Mouse (Mus musculus) splenic B cell, adult 2 months (primary cell): ENCODE measurements at regions not wholly inside any gene's neighbourhood (a gene's known extent, or its start where the extent isn't known, plus 50 kb on each side); places are given as distances from the start of the nearest gene placed in this dataset.

Source experiments
- DNase-seq: peaks from one replicate; pipeline ENCODE4 v3.0.0-alpha.2; 2011; ENCODE audit warnings: low read depth, low spot score
- H3K27me3 ChIP-seq: 2 replicates; pipeline ENCODE4 v1.6.1; 2012; ENCODE audit warnings: mild to moderate bottlenecking, low read length, moderate library complexity, mixed read lengths; ENCODE audit not compliant: control insufficient read depth, poor library complexity, insufficient read depth, severe bottlenecking
- H3K36me3 ChIP-seq: 2 replicates; pipeline ENCODE4 v1.6.1; 2012; ENCODE audit warnings: mild to moderate bottlenecking, low read length, moderate library complexity, mixed read lengths; ENCODE audit not compliant: control insufficient read depth, poor library complexity, insufficient read depth, severe bottlenecking

DNA sequence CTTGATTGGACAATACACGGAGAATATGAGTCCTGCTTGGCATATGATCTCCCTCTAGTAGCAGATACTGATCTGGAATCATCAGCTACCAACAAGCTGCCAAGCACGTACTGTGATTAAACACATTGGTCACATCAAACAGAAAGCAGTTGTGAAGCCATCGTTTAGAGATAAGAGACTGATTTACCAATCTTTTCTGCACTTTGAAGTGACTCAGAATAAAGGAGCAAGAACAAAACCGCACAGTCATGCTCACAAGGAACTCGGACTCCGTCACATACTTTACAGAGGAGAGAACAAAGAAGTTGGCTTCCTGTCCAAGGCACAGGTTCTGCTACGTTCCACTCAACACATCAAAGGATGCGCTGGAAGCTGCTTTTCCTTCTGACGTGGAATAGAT lies 91.1 kb upstream of the Zc3h12c start:
- no peak for DNase-seq
- H3K36me3 ChIP-seq = no peaks in the 10 kb centered on the region
- H3K27me3 ChIP-seq = no peaks in the 10 kb centered on the region

DNA sequence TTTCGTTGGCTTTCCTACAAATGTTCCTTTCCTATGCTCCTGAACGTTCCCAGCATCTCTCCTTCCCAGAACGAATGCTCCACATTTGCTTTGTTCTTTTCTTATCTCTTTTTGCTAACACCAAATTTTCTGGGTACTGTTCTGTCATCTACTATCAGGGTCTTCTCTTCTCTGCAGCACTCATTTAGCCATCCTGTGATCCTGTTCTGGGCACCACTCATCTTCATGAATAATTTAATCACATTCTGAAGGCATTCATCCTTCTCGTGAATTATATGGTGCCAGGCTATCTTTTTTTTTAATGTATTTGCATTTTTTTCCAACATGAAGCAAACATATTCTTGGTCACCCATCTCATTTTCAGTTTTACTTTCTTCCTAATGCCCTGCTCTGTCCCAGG lies 87.3 kb upstream of the Zc3h12c start:
- H3K27me3 ChIP-seq = no peaks in the 10 kb centered on the region
- DNase-seq = no peak

DNA sequence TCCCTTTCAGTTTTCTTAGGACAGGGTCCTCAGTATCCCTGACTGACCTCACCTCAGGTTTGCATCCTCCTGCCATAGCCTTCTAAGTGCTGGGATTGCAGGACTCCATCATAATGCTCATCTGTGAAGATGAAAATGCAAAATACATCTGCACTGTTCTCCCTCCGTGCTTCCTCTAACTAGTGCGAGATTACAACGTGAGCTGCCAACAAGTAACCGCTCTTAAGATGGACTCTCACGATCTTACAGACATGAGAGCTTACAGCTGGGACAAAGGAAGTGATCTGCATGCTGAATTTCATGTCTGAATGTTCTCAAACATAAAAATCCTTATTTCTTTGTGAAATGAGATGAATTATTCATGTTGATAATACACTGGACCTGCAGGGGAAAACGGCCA lies 86.1 kb upstream of the Zc3h12c start:
- Histone ChIP-seq H3K27me3 (no peaks in the 10 kb centered on the region), H3K36me3 (no peaks in the 10 kb centered on the region)
- no peak for DNase-seq

More for the DNA sequence above, 87.3 kb upstream of the Zc3h12c start:
- no peaks in the 10 kb centered on the region for H3K36me3 ChIP-seq

DNA sequence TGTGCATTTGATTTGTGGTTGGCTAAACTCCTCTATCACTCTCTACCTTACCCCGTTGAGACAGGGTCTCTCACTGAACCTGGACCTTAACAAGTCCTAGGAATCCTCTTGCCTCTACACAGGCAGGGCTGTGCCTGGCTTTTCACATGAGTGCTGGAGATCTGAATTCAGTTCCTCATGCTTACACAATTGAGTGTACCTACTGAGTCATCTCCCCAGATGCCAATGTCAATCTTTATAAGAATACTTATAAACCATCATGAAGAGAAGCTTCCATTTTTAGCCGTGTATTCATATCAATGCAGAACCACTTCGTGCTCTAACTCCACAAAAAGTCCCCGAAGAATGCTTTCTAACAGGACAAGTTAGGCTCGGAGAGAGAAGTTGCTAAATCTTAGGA lies 83.1 kb upstream of the Zc3h12c start:
- no peak for DNase-seq
- no peaks in the 10 kb centered on the region for H3K27me3 ChIP-seq

DNA sequence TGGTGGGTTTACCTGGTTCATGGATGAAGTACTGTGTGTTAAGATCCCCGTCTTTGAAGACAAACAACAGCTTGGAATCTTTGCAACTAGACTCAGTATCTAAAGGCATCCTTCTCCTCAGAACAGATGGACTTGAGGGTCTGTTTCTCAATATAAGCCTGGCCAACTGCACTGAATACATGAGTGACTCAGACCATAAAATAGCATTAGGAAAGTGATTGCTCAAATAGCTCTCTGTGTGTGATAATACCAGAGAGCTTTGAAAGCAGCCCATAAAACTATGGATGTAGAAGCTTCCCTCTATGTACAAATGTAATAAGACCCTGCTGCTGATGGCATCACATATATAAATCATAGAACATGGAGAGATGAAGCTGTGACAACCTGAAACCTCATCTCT lies 78.3 kb upstream of the Zc3h12c start:
- Histone ChIP-seq H3K36me3 (no peaks in the 10 kb centered on the region), H3K27me3 (no peaks in the 10 kb centered on the region)
- DNase-seq = no peak

More for the DNA sequence above, 83.1 kb upstream of the Zc3h12c start:
- no peaks in the 10 kb centered on the region for H3K36me3 ChIP-seq

DNA sequence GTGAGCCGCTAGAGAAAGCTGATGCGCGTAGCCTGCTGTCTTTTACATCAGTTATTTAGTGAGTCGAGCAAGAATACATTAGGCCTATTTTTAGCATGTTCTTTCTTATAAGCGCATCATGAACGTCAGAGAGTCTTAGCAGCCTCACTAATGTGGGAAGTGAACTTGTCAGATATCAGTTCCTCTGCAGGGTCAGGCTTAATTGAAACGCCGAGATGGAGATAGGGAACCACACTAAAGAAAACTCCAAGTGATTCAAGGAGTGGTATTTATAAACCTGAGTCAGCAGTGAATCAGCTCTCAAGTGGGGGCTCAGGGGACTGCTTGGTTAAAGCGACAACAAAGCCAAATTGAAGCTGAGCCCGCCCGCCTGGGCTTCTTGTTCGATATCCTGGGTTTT lies 75.7 kb upstream of the Zc3h12c start:
- Histone ChIP-seq H3K36me3 (no peaks in the 10 kb centered on the region), H3K27me3 (no peaks in the 10 kb centered on the region; the same call in 1 of the 2 replicates)
- DNase-seq = no peak

DNA sequence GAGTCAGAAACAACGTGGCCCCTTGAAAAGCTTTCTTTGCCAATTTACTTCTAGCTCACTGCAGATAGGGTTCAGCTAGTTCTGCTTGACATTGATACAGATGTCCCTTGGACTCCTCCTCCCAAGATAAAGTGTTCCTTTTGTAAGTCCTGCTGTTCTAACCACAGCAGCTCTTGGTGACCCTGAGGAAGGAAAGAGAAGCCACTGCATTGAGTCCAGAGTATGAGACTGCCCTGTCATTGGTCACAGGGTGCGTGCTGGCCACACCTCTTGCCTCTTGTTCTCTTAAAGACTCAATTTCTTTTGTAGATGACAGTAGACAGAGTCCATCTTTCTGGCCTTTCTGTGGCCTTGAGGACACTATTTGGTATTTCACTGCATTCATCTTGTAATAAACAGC lies 74.7 kb upstream of the Zc3h12c start:
- H3K27me3 ChIP-seq = no peaks in the 10 kb centered on the region; the same call in 1 of the 2 replicates
- DNase-seq = no peak
- no peaks in the 10 kb centered on the region for H3K36me3 ChIP-seq

DNA sequence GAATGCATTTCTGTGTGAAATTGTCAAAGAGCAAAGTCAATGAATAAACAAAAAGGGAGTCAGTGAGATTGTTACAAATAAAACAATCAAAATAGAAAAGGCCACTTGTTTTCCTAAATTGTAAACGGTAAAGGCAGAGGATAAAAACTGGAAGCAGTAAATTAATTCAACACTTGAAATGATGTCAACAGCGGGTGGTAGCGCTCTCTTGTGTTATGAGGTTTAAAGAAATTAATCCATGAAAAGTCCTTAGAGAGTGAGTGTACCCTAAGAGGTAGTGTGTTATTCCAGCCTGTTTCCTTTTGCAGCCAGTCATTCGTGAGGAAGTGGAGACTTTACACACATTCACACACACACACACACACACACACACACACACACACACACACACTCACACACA lies 73.2 kb upstream of the Zc3h12c start:
- Histone ChIP-seq H3K27me3 (no peaks in the 10 kb centered on the region; the same call in 1 of the 2 replicates), H3K36me3 (no peaks in the 10 kb centered on the region)
- DNase-seq = no peak

DNA sequence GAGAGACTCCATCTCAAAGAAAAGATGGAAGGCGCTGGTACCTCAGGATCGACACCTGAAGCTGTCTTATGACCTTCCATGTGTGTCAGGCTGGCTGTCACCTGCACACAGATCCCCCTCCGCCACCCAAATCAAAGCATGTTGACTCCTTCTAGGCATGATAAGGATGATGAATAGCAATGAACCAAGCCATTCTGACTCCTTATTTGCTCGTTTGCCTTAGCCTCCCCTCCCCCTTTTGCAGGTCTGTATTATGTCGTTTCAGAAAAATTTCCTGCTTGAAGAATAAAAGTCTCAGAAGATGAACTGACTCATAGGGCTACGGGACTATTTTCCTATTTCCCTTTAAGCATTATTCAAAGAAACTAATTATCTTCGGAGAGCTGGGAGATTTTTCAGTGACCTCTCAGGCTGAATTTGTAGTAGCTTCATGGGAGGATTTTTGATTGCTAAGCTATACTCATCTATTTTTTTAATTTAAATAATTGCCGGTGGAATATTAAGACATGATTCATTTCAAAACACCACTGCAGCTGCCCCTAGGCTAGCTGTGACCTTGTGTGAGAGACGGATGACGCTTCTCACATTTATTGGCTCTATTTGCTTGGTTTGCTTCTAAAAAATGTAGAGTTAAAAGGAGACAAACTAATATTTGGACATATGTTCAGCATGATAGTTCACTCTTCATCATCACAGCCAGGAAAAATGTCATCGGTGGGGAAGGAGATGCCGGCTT lies 72.4 kb upstream of the Zc3h12c start:
- no peaks in the 10 kb centered on the region for H3K36me3 ChIP-seq
- H3K27me3 ChIP-seq = no peaks in the 10 kb centered on the region; the same call in 1 of the 2 replicates
- no peak for DNase-seq

DNA sequence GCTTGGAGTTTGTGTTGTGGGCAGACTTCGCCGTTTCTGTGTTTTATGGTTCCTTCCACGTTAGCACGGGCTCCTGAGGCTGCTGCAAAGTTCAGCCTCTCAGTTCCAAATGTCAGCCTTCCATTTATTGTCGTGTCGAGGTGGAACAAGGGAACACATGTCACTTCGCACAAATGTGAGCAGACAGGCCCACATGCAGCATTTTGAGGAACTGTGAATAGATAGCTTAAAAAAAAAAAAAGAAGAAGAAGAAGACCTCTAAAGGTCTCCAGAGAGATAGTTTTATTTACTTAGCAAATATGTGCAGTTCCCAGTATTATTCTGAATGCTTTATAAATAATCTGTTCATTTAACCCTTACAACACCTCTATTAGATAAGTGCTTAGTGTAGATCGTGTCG lies 66.4 kb upstream of the Zc3h12c start:
- Histone ChIP-seq H3K36me3 (no peaks in the 10 kb centered on the region), H3K27me3 (no peaks in the 10 kb centered on the region; the same call in 1 of the 2 replicates)
- DNase-seq = peak; percentile 77

DNA sequence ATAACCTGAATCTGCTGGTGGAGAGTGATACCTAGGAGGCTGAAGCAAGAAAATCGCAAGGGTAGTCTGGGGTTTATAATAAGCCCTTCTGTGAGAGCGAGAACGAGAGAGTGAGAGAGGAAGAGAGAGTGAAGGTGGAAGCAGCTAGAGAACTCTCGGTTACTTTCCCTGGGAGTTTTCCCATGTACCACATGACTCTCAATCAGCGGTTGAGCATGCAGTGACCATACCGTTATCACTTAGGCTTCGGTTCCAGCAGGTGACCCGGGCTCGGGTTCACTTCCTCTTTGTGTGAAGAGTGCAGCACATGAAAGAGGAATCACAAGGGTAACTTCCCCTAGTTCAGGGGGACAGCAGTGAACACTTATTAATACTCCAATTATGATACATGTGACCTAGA lies 61.2 kb upstream of the Zc3h12c start:
- DNase-seq = peak; percentile 94

DNA sequence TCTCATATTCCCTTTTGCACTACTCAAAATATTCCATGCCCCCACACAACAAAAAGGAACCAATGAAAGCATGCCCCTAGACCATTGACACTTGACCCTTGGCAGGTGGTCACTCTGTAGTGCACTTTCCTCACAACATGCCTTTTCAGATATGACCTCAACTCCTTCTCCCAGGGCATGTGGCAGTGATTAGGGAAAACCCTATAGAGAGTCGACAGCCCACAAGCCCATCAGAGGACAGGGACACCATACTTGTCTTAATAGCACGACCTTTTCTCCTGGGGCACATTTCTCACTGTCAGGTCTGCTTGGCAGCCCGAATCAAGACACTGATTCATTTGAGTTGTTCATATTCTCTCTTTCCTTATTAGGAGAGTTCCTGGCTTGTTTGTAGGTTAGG lies 57.3 kb upstream of the Zc3h12c start:
- DNase-seq = no peak
- H3K36me3 ChIP-seq = no peaks in the 10 kb centered on the region
- no peaks in the 10 kb centered on the region for H3K27me3 ChIP-seq

More for the DNA sequence above, 61.2 kb upstream of the Zc3h12c start:
- no peaks in the 10 kb centered on the region for H3K36me3 ChIP-seq
- H3K27me3 ChIP-seq = no peaks in the 10 kb centered on the region

DNA sequence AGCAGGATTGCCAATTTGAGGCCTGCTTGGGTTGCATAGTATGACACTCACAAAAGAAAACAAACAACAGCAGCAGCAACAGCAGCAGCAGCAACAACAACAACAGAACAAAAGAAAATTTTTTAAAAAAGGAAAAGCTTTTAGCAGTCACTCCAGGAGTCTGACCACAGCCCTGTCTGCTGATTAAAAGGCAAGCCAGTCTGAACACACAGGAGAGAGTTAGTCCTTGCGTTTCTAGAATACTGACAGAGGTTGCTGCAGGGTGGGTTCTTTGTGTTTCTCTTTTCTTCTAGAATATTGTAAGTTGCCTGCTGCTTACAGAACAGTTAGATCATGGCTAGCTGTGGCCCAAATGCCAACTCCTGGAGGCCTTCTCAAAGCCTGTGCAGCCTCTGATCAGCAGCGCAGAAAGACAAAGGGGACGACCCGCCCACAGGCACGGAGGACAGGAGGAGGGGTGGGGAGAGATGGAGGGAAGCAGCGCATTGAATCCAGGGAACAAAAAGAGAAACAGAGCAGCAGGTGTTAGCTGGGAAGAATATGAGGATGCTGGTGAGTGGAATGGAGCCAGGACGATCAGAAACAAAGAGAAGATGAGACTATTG lies 55.2 kb upstream of the Zc3h12c start:
- Histone ChIP-seq H3K27me3 (no peaks in the 10 kb centered on the region), H3K36me3 (no peaks in the 10 kb centered on the region)
- DNase-seq = no peak
